Mouse (Mus musculus) cerebellum, adult 2 months (tissue): ENCODE measurements around the gene 4933428G20Rik.

Source experiments
- CTCF ChIP-seq: fragments of 200-500 bp; IDR thresholded peaks from 2 replicates; pipeline ENCODE4 v1.5.1; 2011; ENCODE audit warnings: low read depth, mild to moderate bottlenecking, control low read depth, low read length, moderate library complexity, borderline replicate concordance; ENCODE audit not compliant: insufficient read depth
- POLR2A ChIP-seq: fragments of 200-500 bp; IDR thresholded peaks from 2 replicates; pipeline ENCODE4 v1.6.1; 2011; ENCODE audit warnings: low read length, control low read depth, borderline replicate concordance; ENCODE audit not compliant: insufficient read depth

- TF ChIP-seq CTCF: no peak
- no peak for TF ChIP-seq POLR2A
Measured at GRCm38 (mm10) chr11:97520541-97520940, 20.4 kb upstream of the 4933428G20Rik start.
